Mouse (Mus musculus): ENCODE results near the gene Cnst. TPM values are rescaled to one million over a fixed set of nuclear protein-coding genes. Genes with fewer than 3 reads are reported as not detected.

The Cnst gene
- total RNA-seq (2021): 10 to 100 TPM; 31.6 to 34.2 TPM
- long read RNA-seq, experiment 1, full-length matches to known transcripts: 27 of 39 reads
- long read RNA-seq, experiment 1, partial matches to known transcripts: 7 of 39 reads
- long read RNA-seq, experiment 1, other reads (novel, unspliced or antisense): 5 of 39 reads
- long read RNA-seq, experiment 2, full-length matches to known transcripts: 19 of 31 reads
- long read RNA-seq, experiment 2, partial matches to known transcripts: 3 of 31 reads
- long read RNA-seq, experiment 2, other reads (novel, unspliced or antisense): 9 of 31 reads

DNA sequence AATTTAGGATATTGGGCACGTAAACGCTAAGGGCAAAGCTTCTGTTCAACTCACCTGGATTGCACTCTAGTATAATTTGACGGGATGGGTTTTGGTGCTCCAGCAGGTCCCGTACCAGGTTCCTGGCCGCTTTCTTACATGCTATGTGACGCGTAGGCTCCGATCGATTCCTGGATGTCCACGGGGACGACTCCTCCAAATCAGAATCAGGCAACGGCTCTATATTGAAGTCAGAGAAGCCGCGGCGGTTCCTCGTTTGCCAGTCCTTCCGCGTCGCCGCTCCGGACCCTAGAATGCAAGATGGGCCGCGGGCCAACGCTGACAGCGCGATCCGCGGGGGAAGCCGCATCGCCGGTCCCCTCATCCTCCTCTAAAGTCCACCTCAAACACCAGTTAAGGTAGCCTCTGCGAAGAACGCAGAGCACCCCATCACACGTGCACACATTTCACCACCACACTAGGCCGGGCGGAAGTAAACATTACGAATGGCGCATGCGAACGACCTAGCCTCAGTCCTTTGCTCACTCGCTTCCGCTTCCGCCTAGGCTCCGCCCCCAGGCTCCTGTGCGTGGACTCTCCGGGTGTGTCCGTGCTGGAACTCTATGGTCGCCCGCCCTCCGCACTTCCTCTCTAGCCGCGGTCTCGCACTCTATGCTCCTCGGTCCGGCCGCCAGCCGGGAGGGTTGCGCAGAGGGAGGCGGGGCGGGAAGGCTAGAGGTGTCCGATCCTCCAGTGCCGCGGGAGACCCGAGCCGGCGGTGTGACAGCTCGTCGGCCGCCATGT is at the start of gene Cnst, which contains the start of gene Tfb2m:
Cnst (plus strand) TSS at position 603 of the 783 bp plus-strand sequence.
Tfb2m (minus strand) TSS at position 500 of the 783 bp plus-strand sequence.
- peak; percentile 99 for DNase-seq (ENCODE audit: low spot score)

DNA sequence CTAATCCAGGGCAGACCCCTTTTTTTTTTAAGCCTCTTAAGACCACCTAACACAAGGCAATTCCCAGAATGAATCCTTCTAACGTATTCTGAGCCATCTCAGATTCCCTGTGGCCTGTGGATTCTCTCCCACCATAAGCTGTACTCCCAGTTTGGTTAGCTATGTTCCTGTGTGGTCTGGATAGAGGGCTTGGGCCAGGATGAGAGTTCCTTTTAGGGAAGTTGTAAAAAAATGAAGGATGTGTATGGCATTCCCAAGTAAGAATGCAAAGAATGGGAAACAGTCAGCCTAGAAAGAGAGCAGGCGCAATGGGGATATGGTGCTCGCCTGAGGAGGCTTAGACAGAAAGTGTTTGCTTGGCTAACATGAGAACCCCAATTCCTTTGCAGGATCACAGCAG is 46.9 kb upstream of the Cnst start:
- no peak for DNase-seq (ENCODE audit: low spot score)

DNA sequence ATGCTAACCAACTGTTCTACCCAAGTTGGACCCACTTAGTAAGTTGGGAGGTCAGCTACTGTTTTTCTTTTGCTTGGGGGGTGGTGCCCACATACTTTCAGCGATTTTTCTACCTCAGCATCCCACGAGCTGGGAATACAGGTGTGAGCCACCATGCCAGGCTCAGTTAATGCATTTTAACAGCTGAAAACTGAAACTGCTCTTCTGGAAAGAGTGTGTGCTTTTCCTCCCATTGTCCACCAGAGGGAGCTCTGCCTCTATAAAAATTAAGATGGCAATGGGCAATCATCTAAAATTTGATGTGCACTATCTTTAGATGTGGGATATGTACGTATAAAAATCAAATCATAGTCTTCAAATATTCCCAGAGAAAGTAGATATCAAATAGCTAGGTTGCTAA is 43.6 kb upstream of the Cnst start:
- no peak for DNase-seq (ENCODE audit: low spot score)

DNA sequence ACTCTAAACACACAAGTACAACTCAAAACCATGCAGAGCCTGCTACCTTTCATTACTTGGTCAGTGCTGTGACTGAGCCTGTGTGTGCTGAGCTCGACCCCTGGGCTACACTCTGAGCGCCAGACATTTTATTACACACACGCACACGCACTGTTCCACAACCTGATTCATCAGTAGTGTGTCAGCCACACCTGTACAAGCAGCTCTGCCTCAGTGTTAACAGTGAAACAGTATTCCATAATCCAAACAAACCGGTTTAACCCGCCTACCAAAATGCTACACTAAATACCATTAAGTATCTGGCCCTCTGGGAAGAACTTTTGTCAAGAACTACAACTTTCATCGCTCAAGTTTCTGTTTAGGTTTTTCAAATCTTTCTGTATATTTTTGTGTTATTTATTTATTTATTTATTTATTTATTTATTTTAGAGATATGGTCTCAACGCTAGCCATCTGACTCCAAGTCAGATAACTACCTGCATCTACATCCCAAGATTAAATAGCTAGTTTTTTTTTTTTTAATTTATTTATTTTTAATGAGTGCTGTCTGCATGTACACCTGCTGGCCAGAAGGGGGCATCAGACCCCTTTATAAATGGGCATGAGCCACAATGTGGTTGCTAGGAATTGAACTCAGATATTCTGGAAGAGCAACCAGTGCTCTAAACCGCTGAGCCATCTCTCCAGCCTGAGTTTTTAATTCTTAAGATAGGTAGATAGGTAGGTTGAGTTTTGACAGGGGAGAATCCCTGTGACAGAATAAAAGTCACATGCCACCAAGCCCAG is 39.4 kb upstream of the Cnst start:
- DNase-seq (ENCODE audit: low spot score): peak; percentile 14

DNA sequence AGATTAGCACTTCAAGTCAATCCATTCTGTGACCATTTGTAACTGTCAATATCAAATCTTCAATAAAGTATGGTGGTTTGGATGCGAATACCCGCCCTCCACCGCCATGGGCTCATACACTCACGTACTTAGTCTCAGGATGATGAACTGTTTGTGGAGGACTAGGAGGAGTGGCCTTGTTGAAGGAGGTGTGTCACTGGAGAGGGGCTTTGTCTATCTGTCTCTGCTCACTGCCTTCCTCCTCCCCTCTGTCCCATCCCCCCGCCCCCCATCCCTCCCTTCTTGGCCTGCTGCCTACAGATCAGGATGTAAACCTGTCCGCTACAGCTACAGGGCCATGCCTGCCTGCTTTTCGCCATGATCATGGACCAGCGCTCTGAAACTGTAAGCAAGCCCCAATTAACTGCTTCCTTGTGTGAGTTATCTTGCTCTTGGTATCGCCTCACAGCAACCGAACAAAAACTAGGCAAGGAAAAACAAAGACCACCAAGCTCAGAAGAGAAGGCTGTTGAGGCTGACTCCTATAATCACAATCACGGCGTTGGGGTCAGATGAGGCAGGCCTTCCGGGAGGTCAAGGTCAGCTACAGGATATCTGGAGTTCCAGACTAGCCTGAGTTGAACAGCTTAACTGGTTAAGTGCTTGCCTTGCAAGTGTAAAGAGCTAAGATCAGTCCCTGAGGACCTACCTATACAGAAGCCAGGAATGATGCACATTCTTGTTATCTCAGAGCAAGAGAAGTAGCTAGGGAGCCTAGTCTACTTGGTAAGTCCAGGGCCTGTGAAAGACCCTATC is 35.4 kb upstream of the Cnst start:
- DNase-seq (ENCODE audit: low spot score): no peak

DNA sequence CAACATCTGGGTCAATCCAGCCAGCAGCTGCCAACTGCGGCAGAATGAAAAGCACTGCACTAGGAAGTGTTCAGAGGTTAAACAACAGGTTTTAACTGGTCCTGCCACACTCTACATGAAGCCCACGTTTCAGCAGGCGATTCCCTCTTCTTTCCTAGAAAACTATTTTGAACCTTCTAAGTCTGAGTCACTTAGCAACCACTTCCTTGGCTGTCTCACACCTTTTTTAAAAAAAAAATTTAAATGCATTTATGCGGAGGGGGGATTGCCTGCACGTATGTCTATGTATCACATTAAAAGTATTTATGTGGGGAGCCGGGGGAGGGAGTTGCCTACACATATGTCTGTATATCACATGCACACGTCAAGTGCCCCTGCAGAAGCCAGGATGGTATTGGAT is 34.3 kb upstream of the Cnst start:
- no peak for DNase-seq (ENCODE audit: low spot score)

DNA sequence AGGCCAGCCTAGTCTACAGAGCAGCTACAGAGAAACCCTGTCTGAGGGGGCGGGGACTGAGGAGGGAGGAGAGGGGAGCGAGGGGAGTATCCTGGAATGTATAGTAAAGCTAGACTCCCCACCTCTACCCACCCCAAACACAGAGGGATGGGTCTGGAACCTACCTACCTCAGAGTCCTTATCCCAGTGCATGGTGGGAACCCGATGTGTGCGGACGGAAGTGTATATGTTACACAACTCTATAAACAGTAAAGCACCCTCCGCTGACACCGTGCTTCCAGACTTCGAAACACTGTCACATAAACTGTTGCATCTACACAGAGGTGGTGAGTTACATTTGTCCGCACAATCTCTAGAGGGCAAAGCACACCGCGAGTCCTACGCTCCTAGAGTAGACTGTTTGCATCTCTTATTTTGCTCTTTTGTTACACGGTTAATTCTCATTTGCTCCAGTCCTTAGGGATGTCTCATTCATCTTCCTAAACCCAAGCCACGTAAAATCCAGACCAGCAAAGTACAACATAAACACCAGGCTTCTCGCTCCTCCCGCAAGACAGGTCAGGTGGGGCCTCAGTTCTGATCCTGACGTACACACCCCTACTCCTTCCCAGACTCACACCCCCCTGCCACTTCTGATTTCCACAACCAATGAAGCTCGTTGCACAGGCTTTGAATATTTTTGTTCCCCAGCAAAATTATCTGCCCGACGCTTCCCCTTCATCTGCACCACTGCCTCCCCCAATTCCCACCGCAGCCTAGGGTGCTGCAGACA is 29.0 kb upstream of the Cnst start:
- no peak for DNase-seq (ENCODE audit: low spot score)

DNA sequence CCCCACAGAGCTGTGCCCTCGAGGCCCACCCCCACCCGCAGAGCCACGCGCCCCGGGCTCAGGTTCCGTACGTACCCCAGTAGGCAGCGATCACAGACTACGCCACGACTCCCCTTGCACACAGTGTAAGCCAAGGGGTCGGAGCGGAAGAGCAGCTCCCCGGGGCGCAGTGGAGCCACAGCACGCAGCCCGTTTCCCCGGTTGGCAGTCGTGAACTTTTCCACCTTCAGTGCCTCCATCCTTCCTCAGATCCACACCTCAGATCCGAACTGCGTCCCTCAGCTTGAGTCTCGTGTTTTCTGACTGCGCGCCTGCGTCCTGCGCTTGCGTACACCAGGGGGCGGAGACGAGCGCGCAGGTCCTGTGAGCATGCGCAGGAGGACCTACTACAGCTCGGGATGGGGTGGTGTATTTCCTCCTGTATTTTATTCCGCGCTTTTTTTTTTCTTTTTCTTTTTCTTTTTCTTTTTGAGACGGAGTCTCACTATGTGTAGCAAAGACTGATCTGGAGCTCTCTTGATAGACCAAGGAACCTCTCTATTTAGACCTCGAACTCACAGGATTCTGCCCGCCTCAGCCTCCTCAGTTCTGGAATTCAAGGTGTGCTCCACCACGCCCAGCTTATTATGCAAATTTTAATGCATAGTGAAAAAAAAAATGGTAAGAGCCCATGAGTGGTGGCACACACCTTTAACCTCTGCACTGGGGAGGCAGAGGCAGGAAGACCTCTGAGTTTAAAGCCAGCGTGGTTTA is 28.3 kb upstream of the Cnst start, which contains the start of gene Smyd3:
Smyd3 (minus strand) TSS at position 329 of the 753 bp plus-strand sequence.
- peak; percentile 85 for DNase-seq (ENCODE audit: low spot score)

DNA sequence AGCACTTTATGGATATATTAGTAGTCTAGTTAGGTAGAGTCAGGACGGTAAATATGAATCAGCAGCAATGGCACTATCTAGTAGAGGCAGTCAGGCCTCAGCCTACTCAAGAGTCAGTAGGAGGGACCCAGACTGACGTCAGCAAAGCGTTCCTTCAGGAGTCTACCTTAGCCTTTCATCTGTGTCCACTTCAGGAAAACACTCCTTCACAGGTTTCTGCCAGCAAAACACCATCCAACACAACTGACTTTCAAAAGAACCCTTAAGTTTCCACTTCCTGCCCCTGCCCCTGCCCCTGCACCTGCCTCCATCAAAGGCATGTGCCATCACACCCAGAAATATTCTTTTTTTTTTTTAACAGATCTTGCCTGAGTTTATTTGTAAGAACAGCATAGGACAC is 26.3 kb upstream of the Cnst start:
- DNase-seq (ENCODE audit: low spot score): no peak

DNA sequence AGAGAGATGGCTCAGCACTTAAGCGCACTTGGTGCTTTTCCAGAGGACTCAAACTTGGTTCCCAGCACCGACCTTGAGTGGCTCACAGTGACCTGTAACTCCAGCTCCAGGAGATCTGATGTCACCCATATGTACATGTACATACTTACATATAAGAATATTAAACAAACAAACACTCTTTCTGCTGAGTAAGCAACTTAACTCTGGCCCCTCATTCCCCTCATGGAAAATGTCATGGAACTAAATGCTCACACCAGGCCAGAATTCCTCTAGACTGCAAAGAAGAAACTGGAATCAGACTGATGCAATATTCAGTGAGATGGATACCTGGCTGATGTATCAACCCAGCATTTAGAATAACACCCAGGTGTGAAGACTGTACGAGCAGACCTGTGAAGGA is 7.1 kb upstream of the Cnst start:
- no peak for DNase-seq (ENCODE audit: low spot score)

DNA sequence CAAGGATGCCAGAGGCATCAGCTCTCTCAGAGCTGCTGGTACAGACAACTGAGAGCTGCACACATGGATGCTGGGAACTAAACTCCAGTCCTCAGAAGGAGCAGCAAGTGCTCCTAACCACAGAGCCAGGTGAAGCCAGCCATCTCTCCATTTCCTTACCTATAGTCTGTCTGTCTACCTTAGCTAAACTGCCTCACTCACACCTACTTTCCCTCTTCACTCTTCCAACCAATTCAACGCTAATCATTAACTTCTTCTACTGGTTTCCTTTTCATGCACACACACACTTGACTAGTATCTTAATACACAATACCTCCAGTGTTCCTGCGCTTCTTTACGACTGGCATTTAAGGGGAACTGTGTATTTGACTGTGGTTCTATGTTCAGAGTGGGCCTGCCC is 6.3 kb upstream of the Cnst start:
- DNase-seq (ENCODE audit: low spot score): no peak

DNA sequence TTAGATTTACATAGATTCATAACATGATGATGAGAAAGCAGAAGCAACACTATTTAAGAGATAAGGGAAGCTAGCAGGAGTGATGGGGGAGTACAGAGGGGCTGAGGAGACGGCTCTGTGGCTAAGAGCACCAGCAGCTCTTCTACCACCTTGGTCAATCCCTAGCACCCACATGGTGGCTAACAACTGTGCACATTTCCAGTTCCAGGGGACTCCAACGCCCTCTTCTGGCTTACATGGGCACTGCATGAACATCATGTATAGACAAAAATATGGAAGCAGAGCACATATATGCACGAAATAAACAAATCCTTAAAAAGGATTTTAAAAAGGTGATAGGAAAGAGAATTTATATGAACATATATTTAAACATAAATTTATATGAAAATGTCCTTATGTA is 4.7 kb upstream of the Cnst start:
- DNase-seq (ENCODE audit: low spot score): no peak

DNA sequence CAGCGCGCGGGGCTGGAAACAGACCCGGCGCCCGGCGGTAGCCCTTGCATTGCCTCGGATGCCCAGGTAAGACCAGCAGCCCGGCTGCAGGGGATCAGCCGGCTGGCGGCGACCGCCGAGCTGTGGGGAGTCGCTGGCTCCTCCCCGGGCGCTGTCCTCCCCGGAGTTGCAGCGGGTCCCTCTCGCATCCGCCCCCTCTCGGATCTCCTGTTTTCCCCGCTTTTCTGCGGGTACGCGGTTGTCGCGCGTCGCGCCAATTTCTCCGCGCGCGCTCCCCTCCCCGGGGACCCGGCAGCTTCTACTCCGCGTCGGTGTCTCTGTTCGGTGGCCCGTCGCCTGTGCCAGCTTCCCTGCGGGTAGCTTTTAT is 364 bp downstream of the Cnst start:
- DNase-seq (ENCODE audit: low spot score): no peak

DNA sequence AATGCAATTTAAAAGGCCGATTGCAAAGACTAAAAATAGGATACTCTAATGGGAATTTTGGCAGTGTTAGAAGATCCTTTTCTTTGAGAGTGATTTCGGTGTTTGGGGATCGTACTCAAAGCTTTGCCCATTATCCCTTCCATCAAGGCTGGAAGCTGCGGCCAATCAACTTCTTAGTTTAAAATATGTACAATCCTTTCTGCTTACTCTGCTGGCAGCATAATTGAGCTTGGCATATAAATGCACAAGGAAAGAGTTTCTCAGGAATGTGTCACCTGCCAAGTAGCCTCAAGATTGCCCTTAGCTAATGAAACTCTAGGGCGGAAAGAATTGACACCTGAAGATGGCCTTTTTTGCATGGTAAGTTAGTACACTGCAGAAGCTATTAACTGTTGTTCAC is 1.0 kb downstream of the Cnst start:
- DNase-seq (ENCODE audit: low spot score): no peak

DNA sequence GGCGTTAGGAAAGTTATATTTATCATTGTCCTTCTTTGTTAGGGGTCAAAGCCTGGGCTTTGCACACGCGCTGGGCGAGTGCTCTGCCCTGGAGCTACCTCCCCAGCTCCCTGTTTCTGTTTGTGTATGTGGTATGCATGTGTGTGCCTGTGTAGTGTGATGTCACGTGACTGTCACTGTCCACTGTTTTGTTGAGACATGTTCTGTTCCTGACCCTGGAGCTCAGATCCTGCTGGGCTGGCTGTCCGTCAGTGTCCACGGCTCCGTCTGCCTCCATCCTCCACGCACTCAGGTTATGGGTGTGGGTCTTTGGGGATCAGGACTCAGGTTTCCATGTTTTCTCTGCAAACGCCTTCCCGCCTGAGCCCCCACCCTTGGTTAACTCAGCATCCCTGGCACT is 2.0 kb downstream of the Cnst start:
- no peak for DNase-seq (ENCODE audit: low spot score)

DNA sequence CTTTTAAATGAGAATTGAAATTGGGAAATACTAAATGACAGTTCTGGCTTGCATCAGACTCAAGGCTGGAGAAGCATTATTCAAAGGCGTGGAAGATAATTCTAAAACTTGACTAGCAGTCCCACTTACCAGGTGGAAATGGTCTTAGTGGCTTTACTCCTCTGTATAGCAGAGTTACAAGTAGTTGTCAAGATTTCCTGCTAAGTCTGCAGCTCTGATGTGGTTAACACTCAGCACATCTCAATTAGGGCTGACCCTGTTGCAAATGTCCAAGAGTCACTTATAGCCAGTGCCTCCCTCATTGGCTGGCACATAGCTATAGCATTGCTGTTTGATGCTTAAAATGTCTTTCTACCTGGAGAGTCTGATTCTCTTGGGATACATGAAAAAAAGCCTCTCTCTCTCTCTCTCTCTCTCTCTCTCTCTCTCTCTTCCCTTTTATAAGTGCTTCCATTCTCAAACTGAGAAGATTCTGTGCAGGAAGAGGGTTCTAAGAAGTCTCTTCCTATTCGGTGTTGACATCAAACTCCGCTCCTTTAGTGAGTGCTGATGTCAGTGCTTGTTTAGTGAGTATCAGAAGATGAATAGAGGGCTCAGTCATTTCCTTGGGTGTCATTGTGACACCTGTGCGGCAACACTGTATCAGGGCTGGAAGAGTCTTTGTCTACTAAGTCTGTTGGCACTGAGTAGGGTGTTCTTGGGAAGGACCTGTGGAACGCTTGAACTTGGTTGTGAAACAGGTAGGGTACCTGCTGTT is 3.0 kb downstream of the Cnst start:
- DNase-seq (ENCODE audit: low spot score): no peak

DNA sequence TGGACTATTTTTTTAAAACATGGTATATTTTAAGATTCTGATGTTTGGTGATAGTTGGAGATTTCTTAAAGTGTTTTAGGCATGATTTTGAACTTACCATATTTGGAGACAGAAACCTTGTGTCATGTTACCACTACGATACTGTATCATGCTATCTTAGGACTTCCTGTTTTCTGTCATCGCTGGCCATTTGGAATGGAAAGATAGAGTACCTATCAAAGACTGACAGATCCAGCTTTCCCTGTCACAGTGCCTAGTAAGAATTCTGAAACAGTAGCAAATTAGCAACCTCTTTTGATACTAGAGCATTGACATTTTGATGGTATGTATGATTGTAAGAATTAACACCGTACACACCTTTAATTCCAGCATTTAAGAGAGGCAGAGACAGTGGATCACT is 5.2 kb downstream of the Cnst start:
- DNase-seq (ENCODE audit: low spot score): no peak

DNA sequence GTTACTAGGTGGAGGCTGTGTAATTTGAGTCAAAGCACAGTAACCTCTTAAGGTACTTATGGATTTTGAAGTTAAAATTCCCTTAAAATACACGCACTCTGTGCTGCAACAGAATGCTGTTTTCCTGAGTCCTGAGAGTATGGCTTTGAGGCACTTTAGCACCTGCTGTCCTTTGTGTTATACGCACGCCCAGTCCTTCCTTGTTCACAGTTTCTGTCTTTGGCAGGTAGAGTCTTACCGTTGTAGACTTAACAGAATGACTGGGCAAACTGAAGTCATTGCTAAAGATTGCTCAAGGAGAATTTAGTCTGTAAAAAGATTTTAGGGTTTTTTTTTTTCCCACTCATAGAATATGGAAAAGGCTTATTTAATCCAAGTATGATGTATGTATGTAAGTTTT is 5.8 kb downstream of the Cnst start:
- DNase-seq (ENCODE audit: low spot score): no peak

DNA sequence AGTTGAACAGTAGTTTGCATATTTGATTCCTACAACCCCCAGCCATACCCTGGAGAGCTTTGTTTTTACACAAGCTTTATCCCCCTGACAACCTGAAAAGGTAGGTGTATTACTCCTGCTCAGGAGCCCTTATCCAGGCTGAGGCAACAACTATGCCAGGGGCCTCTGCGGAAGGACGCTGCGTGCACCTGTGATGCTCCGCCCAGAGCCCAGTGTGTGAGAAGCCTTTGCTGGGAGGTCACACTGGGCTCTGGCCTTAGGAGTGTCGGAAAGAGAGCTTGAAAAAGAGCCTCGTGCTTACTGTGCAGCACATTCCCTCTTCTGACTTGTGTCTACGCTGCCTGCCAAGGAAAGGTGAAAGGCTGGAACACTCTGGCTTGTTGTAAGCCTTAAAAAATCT is 6.6 kb downstream of the Cnst start:
- peak; percentile 51 for DNase-seq (ENCODE audit: low spot score)

Measured in gastrocnemius, adult 18-20 months (tissue).